Mouse (Mus musculus) midbrain, postnatal 0 days (tissue): ENCODE results near the gene Sp3. TPM values are rescaled to one million over a fixed set of nuclear protein-coding genes. Genes with fewer than 3 reads are reported as not detected.

ENCODE experiments used
- ATAC-seq: fragments of 200-750 bp; cut with Nextera tagmentation; 2 replicates; pipeline ENCODE4 v1.8.0; 2017; ENCODE audit warnings: moderate number of reproducible peaks, mild to moderate bottlenecking, moderate TSS enrichment, moderate library complexity; ENCODE audit not compliant: low FRiP score
- DNase-seq: peaks from one replicate; pipeline ENCODE4 v3.0.0-alpha.2; 2015; ENCODE audit warnings: low spot score
- H3K27ac ChIP-seq: fragments of 300-500 bp; sonication (generic); 2 replicates; pipeline ENCODE4 v1.5.1; 2014; ENCODE audit warnings: low read depth, mild to moderate bottlenecking, low read length, mixed read lengths
- H3K27me3 ChIP-seq: fragments of 300-500 bp; sonication (generic); 2 replicates; pipeline ENCODE4 v1.6.1; 2014; ENCODE audit warnings: low read length, control low read depth, mixed read lengths; ENCODE audit not compliant: insufficient read depth
- H3K36me3 ChIP-seq: fragments of 300-500 bp; sonication (generic); 2 replicates; pipeline ENCODE4 v1.6.1; 2014; ENCODE audit warnings: low read length, control low read depth, mixed read lengths; ENCODE audit not compliant: insufficient read depth
- H3K4me1 ChIP-seq: fragments of 300-500 bp; sonication (generic); 2 replicates; pipeline ENCODE4 v1.6.1; 2014; ENCODE audit warnings: mild to moderate bottlenecking, control low read depth, antibody characterized with exemption, low read length, mixed read lengths; ENCODE audit not compliant: insufficient read depth
- H3K4me2 ChIP-seq: fragments of 300-500 bp; sonication (generic); 2 replicates; pipeline ENCODE4 v1.6.1; 2014; ENCODE audit warnings: low read depth, mild to moderate bottlenecking, low read length, mixed read lengths; ENCODE audit not compliant: poor library complexity, severe bottlenecking
- H3K4me3 ChIP-seq: fragments of 300-500 bp; sonication (generic); 2 replicates; pipeline ENCODE4 v1.5.1; 2014; ENCODE audit warnings: low read depth, mild to moderate bottlenecking, low read length, moderate library complexity
- H3K9ac ChIP-seq: fragments of 300-500 bp; sonication (generic); replicated peaks from 2 replicates; pipeline ENCODE4 v1.6.1; 2014; ENCODE audit warnings: mild to moderate bottlenecking, low read length, moderate library complexity, mixed read lengths; ENCODE audit not compliant: poor library complexity, severe bottlenecking
- H3K9me3 ChIP-seq: fragments of 300-500 bp; sonication (generic); 2 replicates; pipeline ENCODE4 v1.6.1; 2016; ENCODE audit warnings: low read length, control low read depth
- CTCF ChIP-seq: IDR thresholded peaks from 2 replicates; pipeline ENCODE4 v1.5.1; 2016; ENCODE audit warnings: antibody characterized with exemption, mild to moderate bottlenecking
- WGBS: fragments of 180-500 bp; shearing (Covaris S2); extraction: QIAGEN DNeasy Blood & Tissue Kit; methylation state at CpG from one replicate; pipeline ENCODE4 v1.1.7; 2014; 5-methylcytosine and 5-hydroxymethylcytosine counted together
- polyA plus RNA-seq: library from polyadenylated mRNA; unstranded; fragments of >200 nt; fragmentation: Nextera tagmentation; extraction: Ambion mirVana; gene quantifications from 2 replicates; pipeline ENCODE4 v1.2.1, GENCODE M21; 2015
- total RNA-seq: library from RNA; depleted of rRNA; stranded (reverse); fragments of >200 nt; gene quantifications from 2 replicates; pipeline ENCODE4 v1.2.3, GENCODE M21; 2014

The Sp3 gene
- total and polyA plus RNA-seq, 2 experiments from 2014 or later = 23.4 to 73.3 TPM

GRCm38 (mm10) chr2:72970302-72970701, 9.9 kb downstream of the Sp3 start:
- ATAC-seq (no peak), DNase-seq (no peak)
- Histone ChIP-seq H3K4me1 (no peaks in the 10 kb centered on the region), H3K27me3 (no peaks in the 10 kb centered on the region), H3K9ac (no peak overlapping the region), H3K36me3 (peaks cover 14% of the 10 kb centered on the region; the same call in 1 of the 2 replicates), H3K4me3 (no peak overlapping the region), H3K9me3 (no peaks in the 10 kb centered on the region), H3K4me2 (no peak overlapping the region), H3K27ac (no peak overlapping the region)
- peak; percentile 43; the same call in 1 of the 2 replicates for TF ChIP-seq CTCF
- 94% methylated on average over 4 of the region's 4 CpGs for WGBS

DNA sequence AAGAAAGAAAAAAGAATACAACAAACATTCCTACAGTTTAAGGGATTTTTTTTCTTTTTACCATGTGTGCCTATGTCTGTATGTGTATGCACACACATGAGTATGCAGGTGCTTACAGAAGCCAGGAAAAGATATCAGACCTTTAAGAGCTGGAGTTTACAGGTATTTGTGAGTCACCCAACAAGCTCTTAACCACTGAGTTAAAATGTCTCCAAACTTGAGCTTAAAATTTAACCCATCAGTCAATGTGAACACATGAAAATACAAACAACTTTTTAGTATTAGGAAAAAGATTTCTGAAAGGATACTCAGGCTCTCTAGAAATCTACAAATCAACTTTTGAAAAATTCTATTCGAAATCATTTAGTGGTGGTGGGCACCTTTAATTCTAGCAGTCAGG, 11.7 kb downstream of the Sp3 start:
- H3K4me3 ChIP-seq = no peak overlapping the region
- peaks cover 14% of the 10 kb centered on the region; the same call in 1 of the 2 replicates for H3K36me3 ChIP-seq
- no peak for DNase-seq
- TF ChIP-seq CTCF = no peak
- no peaks in the 10 kb centered on the region for H3K4me1 ChIP-seq
- ATAC-seq = no peak
- no peak overlapping the region for H3K27ac ChIP-seq
- no peak overlapping the region for H3K4me2 ChIP-seq
- no peaks in the 10 kb centered on the region for H3K27me3 ChIP-seq
- H3K9ac ChIP-seq = no peak overlapping the region
- WGBS = 95% methylated on average over 1 of the region's 1 CpGs
- no peaks in the 10 kb centered on the region for H3K9me3 ChIP-seq

DNA sequence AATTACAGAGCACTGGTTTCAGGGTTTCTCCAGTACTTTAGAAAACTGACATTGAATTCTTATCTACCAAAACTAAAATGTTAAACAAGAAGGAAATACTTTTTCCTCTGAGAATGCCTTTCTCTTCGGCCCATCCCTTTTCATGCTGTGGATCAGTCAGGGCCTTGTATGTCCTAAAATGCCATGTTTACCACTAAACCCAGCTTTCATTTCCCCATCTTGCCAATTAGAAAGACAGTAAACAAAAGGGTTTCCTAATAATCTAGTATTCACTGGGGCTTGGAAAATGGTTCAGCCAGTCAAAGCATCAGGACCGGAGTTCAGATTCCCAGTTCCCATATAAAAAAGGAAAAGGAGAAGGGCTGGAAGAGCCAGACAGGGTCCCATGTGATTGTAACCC, 14.8 kb downstream of the Sp3 start:
- Histone ChIP-seq H3K9ac (no peak overlapping the region), H3K27ac (no peak overlapping the region), H3K4me1 (no peaks in the 10 kb centered on the region), H3K36me3 (peaks cover 9% of the 10 kb centered on the region; the same call in 1 of the 2 replicates), H3K4me2 (no peak overlapping the region), H3K9me3 (no peaks in the 10 kb centered on the region), H3K4me3 (no peak overlapping the region), H3K27me3 (no peaks in the 10 kb centered on the region)
- no peak for ATAC-seq
- no peak for DNase-seq
- 83% methylated on average over 2 of the region's 2 CpGs for WGBS
- no peak for TF ChIP-seq CTCF

- TF ChIP-seq CTCF = 0 out of 2 replicates have a peak, but pooled peaks have one; percentile 3
Measured at GRCm38 (mm10) chr2:72956415-72956814, 23.8 kb downstream of the Sp3 start.

DNA sequence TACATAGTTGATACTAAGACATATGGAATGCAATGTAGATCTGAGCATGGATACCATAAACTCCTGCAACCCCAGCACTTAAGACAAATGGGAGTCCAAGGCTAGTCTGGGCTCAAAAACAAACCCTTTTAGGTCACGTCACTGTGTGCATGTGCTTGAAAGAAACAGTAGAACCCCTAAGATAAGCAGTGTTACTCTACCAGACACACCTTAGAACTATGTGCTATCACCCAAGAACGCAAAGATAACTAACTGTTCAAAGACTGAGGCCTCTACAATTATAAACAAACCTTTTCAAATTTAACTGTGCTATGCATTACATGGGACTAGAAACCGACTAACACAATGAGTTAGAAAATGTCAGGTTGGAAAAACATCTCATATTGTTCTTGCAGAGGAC, 27.3 kb downstream of the Sp3 start:
- no peaks in the 10 kb centered on the region for H3K36me3 ChIP-seq
- 96% methylated on average over 3 of the region's 3 CpGs for WGBS
- TF ChIP-seq CTCF = no peak
- H3K27me3 ChIP-seq = no peaks in the 10 kb centered on the region
- H3K27ac ChIP-seq = no peak overlapping the region
- H3K9ac ChIP-seq = no peak overlapping the region
- H3K4me2 ChIP-seq = no peak overlapping the region
- H3K9me3 ChIP-seq = no peaks in the 10 kb centered on the region
- DNase-seq (no peak), ATAC-seq (no peak)
- no peak overlapping the region for H3K4me3 ChIP-seq
- H3K4me1 ChIP-seq = no peaks in the 10 kb centered on the region

More at GRCm38 (mm10) chr2:72956415-72956814, 23.8 kb downstream of the Sp3 start:
- Histone ChIP-seq H3K9me3 (no peaks in the 10 kb centered on the region), H3K36me3 (no peaks in the 10 kb centered on the region), H3K27me3 (no peaks in the 10 kb centered on the region), H3K4me3 (no peak overlapping the region), H3K4me2 (no peak overlapping the region), H3K4me1 (no peaks in the 10 kb centered on the region), H3K9ac (no peak overlapping the region), H3K27ac (no peak overlapping the region)
- ATAC-seq (no peak), DNase-seq (no peak)
- WGBS = 97% methylated on average over 3 of the region's 3 CpGs

DNA sequence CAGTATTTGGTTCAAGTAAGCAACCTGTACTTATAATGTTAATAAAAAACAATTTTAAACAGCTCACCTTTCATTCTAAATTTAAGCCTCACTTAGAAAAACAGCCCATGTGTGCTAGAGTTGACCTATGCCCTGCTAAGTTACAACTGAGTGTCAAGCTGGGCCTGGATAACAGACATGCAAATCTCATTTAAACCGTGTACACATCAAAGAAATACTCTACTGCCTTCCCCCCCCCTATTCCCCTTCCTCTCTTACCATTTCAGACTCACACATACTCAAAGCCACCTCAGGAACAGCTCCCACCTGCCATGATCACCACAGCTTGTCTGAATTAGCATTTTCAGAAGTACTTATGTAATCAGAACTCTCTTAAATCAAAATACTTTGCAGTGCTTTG, 44.3 kb downstream of the Sp3 start:
- Histone ChIP-seq H3K9me3 (no peaks in the 10 kb centered on the region), H3K27ac (no peak overlapping the region), H3K4me3 (no peak overlapping the region), H3K27me3 (no peaks in the 10 kb centered on the region), H3K36me3 (0 out of 2 replicates have a peak, but pooled peaks cover 7% of the 10 kb centered on the region), H3K9ac (no peak overlapping the region), H3K4me2 (no peak overlapping the region), H3K4me1 (no peaks in the 10 kb centered on the region)
- no peak for TF ChIP-seq CTCF
- DNase-seq = no peak
- 10% methylated on average over 1 of the region's 1 CpGs for WGBS
- ATAC-seq = no peak
